Mouse (Mus musculus) adrenal gland, postnatal 14 days (tissue): ENCODE measurements around the gene Gm10401. TPM values are rescaled to one million over a fixed set of nuclear protein-coding genes. Genes with fewer than 3 reads are reported as not detected.
"Not testable (repeated sequence)": the region's sequence is repeated elsewhere in the genome, so short reads cannot be mapped to it uniquely, and the experiment has no call there.

ENCODE experiments used
- DNase-seq: peaks from one replicate; pipeline ENCODE4 v3.0.0; 2021; ENCODE audit warnings: mixed read lengths
- total RNA-seq: library from RNA; stranded (reverse); gene quantifications from 2 replicates; pipeline ENCODE4 v1.2.3, GENCODE M21; 2021

Gene Gm10401
- total RNA-seq, 1 experiment from 2014 or later, result not detected

DNA sequence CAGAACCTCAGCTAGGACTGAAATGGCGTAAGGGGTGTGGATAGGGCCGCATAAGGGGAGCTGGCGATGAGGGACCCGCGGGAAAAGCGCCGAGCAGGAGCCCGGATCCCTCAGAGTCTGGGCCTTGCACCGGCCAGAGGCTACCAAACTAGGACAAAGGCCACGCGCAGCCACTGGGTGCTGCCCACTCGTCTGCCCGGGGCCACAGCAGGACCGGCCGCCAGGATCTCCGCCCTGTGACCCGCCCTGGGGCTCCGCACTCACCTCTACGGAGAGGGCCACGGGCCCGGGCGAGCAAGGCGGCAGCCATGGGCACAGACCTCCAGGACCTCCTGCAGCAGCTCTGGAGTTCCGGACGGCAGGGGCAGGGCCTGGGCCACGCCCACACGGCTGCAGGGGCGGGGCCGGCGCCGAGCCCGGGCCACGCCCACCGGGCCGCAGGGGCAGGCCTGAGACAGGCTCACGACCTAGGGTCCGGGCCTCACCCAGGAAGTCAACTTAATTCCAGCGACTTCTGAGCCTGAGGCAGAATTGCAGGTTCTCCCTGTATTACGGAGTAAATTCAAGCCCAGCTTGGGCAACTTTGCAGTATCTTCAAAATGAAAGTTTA is 21.0 kb upstream of the Gm10401 start, which contains the start of gene Acads:
Acads (minus strand) TSS at position 386 of the 610 bp plus-strand sequence.
- DNase-seq, result peak; percentile 93

DNA sequence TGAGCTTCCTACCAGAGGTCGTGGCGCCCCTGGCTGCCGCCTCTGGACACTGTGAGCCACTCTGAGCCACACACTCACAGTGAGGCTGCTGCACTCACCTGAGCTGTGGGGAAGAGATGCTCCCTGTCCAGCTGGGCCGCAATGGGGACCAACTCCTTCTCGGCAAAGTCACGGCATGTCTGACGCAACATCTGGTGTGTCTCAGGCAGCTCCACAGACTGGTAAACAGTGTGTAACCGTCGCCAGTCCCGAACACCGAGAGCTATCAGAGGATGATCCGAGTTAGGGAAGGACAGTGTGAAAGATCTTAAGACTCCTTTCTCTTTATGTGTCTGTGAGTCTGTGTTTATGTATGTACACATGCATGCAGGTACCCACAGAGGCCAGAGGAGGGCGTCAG is 19.4 kb upstream of the Gm10401 start:
- no peak for DNase-seq

DNA sequence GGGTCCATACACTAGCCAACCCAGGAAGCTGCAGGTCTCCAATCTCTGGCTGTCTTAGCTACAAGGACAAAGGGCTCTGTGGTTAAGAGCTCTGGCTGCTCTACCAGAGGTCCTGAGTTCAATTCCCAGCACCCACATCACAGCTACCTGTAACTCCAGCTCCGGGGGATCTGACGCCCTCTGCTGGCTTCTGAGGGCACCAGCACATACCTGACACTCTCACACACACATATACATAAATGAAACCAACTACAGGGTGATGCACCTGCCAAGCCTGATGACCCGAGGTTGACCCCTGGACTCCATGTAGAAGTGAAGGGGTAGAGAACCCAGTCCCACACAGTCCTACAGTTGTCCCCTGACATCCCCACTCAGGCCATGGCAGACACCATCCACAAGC is 18.3 kb upstream of the Gm10401 start:
- DNase-seq, result no peak

DNA sequence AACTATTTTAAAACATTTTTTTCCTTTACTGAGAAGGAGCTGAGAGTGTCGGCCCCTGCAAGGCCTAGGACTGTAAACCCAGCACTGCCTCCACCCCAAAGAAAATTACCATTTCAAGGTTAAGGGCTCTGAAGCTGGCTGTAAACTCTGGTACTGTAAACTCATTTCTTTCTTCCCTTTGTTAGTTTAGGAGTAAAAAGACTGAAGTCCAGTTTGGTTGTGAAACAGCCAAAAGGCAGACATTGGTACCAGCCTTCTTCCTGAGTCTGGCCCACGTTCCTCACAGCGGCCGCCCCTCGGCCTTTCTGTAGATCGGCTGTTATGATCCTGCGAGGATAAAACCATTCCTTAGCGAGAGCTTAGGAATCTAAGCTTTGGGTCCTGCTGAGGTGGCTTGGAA is 16.4 kb upstream of the Gm10401 start:
- no peak for DNase-seq

DNA sequence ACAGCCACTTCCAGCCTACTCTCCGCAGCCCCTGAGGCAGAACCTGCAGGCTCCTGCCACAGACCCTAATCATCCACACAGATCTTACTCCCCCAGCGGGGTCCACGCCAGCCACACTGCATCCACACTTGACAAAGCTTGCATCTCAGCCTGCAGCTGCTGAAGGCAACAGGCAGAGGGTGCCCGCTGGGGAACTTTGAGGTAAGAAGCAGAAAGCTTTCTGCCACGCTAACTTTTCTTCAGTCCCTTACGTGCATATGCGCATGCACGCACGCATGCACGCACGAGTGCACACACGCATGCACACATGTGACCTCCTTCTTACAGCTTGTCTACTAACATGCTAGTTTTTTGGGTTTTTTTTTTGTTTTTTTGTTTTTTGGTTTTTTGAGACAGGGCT is 15.1 kb upstream of the Gm10401 start:
- no peak for DNase-seq

DNA sequence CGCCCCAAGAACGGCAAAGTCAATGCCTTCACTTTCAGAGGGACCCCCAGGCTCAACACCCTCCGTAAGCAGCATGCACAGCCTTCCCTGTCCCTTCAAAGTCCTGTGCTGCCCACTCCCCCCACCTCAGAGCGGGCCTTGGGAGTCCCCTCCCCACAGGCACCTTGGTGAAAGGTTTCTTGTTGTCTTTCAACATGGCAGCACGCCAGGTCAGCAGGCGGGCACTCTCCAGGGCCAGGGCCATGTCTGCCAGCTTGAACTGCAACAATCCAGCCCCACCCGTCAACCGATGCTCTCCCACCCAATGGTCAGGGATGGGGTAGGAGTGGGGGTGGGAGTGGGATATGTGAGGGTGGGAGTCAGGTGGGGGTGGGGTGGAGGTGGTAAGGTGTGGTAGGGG is 13.1 kb upstream of the Gm10401 start:
- peak; percentile 70 for DNase-seq

DNA sequence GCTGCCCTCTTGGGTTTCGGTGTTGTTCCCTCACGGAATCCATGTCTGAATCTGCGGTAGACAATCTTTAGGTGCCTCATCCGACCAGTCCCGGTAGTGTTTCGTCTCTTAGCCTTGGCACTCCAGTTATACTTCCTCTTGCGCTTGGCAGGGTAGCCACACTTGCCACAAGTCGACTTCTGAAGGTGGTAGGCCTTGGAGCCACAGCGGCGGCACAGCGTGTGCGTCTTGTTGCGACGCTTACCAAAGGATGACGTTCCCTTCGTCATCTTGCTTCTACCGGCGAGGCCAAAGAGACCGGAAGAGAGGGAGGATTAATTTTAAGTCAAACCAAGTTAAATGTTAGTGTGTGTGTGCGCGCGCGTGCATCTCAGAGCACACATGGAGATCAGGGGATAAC is 5.2 kb upstream of the Gm10401 start:
- not testable (repeated sequence) for DNase-seq

DNA sequence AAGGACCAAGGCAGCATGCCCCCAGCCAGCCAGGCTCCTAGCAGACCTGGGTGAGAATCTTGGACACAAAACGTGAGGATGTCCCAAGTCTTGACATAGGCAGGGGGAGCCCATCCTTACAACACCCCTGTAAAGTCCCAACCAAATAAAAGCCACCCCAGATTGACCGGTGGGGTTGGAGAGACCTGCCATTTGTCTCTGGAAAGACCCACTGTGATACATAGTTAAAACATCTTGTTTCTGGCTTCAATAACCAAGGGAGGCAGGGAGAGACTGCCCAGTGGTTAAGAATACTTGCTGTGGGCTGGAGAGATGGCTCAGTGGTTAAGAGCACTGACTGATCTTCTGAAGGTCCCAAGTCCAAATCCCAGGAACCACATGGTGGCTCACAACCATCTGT is 4.1 kb upstream of the Gm10401 start:
- DNase-seq, result no peak

DNA sequence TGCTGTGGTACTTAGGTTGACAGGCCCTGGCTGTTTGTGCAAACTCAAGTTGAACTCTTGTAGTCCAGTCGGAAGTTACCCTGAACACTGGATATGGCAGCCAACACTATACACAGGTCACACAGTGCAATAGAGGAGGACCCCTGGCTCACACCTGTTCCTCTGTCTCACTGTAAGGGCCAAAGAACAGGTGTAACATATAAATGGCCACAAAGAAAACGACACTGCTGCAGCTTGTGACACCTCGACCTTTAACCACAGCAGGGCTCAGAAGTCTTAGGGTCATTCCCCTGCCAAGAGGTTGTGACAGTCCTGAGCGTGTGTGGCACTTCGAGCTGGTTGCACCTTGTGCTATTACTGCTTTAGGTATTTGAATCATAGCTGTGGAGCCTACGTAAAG is 2.4 kb upstream of the Gm10401 start:
- DNase-seq, result no peak

DNA sequence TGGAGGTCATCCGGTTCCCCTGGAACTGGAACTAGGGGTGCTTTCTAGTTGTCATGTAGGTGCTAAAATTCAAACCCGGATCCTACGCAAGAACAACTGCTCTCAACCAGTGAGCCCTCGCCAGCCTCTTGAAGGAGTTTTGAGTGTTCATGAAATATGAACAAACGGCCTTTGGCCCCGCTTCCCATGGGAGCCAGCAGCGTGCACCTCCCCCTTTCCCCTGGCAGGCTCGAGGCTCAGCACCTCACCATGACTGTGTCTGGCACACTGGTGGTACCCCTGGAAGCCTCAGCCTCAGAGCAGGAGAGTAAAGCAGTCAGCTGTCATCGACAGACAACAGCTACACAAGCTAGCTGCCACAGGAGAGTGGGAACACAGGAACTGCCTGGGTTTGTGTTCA is 1.9 kb upstream of the Gm10401 start:
- peak; percentile 81 for DNase-seq

DNA sequence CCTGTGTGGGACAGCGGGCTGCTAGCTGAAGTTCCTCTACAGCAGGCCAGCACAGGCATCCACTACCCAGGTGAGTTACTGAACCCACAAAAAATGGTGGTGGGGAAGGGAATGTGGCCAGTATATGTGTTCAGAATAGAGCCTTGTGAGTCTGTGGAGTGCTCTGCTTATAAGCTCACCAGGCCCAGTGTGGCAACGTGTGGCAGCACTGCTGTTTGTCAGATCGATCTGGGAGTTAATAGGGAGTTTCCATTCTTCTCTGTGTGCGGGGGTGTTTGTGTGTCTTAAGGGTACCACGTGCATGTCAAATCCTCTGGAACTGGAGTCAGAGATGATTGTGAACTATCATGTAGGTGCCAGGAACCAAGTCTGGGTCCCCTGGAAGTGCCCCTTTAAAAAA is 1.4 kb upstream of the Gm10401 start:
- no peak for DNase-seq

DNA sequence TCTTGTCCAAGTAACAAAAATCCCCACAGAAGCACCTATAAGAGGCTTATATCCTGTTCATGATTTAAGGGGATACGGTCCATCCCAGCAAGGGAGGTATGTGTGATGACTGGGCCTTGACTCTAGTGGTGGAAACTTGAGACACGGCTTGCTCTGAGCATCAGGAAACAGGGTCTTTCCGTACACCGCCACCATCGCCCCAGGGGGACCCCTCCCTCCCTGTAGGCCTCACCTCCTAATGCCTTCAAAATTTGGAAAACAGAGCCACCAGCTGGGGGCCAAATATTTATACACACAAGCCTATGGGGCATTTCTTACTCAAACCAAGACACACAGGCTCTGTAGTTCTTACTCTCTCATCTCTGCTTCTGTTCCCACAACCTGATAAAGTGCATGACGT is 6.3 kb downstream of the Gm10401 start:
- no peak for DNase-seq

DNA sequence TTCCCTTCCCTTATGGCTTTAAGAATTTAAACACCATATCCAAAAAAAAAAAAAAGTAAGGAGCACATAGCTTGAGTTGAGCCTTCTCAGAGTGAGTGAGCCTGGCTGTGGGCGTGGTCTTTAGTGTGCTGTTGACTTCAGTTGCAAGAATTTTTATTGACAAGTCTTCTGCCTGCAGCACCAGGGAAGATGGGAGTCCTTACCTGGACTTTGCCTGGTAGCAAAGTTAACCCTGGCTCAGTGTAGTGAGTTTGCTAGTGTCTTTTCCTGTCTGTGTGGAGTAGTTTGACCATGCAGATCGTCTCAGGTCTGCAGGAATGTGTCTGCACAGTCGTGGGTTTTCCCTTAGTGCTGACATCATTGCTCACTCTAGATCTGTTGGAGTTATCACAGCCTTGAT is 7.1 kb downstream of the Gm10401 start:
- no peak for DNase-seq

DNA sequence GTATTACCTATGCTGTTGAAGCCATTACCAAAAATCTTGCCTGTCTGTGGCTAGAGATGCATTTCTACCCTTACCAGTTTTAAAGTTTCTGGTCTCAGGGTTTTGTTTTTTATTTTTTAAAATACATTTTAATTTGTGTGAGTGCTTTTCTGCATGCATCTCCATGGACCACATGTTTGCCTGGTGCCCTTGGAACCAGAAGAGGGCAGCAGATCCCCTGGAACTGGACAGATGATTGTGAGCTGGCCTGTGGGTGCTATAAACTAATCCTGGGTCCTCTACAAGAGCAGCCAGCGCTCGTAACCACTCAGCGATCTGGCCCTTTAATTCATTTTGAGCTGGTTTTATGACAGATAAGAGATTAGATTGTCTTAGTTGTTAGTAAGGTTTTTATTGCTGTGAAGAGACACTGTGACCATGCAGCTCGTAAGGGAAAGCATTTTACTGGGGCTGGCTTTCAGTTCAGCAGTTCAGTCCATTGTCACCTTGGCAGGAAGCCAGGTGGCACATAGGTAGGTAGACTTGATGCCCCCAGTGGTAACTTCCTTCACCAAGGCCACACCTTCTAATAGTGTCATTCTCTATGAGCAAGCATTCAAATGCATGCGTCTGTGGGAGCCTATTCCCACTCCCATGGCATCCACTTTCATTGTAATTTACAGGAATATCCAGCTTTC is 8.4 kb downstream of the Gm10401 start:
- DNase-seq, result no peak

DNA sequence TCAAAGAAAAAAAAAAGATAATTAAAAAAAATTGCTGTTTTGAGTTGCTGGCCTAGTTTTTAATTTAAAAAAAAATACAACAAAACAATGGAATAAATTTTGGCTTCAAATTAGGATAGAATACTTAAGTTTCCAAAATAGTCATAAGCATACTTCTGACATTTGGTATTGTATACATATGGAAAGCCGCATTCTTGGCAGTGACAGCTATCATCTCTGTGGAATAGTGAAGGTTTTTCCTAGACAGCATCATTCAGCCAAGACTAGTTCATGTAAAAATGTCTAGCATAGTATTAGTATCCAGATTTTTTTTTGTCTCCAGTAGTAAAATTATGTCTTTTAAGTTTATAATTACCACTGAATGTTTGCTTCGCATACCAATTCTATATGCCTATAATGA is 12.4 kb downstream of the Gm10401 start:
- no peak for DNase-seq

DNA sequence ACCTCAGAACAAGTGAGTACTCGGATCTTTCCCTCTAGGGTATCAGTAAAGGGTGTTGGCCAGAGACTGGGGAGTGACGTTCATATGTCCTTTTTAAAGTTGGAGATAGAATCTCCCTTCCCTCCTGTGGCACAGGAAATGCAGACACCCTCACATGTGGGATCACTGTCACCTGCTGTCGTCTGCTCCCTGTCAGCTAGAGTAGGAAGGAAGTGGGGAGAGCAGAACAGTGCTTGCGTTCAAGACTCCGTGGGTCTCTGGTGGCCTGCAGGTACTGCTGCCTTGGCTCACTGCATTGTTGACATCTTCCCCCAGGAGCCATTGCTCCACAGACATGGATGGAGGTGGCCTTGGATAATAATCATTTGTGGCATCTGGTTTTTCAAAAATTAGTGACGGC is 14.6 kb downstream of the Gm10401 start:
- no peak for DNase-seq

DNA sequence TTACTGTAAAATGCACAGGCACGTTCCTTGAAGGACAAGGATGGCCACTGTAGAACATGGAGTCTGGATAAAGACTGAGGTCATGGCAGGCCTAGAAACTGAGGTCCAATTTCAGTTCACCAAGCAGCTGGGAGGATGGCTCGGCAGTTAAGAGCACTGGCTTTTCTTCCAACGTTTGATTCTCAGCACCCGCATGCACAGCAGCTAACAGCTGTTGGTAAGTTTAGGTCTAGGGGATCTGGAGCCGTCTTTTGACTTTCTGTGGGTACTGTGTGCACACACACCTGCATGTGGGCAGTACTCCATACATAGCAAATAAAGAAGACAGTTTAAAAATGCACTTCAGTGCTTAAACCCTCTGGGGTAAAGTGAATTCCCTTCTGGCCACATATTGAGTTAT is 16.5 kb downstream of the Gm10401 start:
- no peak for DNase-seq

DNA sequence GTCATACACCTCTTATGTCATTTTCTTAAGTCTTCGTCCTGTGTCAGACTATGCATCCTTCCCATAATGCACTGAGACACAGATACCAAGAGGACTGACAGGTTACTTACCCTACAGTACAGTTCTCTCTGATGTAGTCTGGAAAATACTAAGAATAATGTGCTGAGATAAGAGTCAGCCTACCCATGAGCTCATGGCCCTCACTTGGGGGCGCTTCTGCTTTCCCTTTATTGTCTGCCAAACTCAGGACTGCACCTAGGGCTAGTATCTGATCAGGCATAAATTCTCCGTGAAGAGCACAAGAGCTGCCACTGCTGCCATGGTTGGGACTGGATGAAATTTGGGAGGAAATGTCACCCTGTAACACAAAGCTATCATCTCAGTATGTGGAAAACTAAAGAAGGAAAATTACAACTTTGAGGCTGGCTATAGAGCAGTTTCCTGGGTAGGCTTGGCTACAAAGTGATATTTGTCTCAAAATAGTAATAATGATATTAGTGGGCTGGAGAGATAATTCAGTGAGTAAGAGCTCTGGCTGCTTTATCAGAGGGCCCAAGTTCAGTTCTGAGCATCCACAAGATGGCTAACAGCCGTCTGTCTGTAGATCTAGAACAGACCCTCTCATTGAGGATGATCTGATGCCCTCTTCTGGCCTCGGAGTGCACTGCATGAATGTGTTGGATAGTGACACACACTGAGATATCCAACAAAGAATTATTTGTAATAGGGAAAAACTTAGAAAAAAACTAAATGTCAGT is 21.8 kb downstream of the Gm10401 start:
- DNase-seq, result peak; percentile 83

DNA sequence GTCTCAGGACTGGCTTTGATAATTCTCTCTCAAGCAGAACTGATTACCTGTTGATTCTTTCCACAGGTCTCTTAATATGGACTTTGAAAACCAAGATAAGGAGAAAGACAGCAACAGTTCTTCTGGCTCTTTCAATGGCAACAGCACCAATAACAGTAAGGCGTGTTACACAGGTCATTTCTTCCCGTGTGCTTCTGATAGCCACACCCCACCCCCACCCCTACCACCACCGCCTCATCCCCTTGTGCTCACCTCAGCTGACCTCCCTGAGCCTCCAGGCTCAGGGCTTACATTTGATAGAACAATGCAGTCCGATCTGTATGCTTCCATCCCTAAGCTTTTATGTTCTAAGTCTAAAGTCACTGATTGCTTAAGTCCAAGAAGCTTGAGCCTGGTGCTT is 23.3 kb downstream of the Gm10401 start:
- DNase-seq, result no peak

DNA sequence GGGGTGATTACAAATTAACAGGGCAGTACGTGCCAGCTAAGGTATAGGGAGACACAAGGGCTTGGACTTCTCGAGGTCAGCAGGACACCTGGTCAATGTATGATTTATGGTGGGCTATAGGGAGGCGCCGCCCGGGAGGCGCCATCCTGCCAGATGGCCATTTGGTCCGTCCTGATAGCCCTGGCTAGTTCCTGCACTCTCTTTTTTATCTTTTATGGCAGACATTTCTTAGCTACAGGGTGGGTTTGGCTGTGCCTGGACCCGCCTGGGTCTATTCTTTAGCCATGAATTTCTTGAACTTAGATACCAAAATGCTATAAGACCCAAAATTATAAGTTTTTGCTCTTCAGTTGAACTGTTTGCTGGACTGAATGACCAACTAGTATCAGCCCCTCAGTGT is 24.8 kb downstream of the Gm10401 start:
- not testable (repeated sequence) for DNase-seq

DNA sequence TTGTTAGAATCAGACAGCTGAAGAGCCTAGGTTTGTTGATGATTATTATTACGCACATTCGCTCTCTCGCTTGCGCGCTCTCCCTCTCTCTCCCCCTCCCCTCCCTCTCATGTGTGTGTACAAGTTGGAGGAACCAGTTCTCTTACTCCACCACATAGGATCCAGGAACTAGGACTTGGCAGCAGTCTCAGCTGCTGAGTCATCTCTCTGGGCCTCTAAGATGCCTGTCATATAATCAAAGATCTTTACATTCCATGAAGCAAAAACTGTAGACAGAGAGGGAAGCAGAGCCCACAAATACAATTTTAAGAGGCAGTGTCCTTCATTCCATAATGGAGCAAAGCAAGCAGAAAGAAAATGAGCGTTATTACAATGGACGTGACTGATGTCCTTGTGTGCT is 26.0 kb downstream of the Gm10401 start:
- peak; percentile 25 for DNase-seq

DNA sequence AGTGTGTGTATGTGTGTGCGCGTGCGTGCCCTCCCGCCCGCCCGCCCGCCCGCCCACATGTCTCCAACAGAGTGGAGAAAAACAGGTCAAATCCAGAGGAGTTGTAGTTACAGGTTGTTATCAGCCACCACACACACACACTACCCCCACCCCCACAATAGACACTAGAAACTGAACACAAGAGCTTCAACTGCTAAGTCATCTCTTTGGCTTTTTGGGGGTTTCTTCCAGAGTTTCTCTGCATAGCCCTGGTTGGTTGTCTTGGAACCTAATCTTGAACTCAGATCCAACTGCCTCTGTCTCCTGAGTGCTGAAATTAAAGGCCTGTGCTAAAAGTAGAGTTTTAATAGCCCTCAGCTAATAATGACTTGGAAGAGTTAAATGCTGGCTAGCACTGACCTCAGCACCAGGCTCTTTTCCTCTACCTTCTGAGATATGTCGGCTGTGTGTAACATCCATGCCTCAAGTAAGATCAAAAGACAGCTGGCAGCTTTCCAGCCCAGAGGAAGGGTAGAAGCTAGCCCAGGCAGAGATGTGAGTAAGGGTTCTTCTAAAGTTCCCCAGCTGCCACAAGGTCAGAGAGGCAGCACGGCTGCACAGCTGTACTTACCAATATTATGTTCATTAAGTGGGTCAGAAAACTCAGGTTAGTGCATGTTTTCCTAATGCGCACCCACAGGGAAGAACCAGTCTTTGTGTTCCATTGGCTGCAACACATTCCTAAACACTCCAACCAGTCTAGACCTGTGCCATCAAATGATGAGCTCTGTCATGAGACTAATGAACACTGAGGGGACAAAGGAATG is 26.8 kb downstream of the Gm10401 start:
- DNase-seq, result peak; percentile 62

DNA sequence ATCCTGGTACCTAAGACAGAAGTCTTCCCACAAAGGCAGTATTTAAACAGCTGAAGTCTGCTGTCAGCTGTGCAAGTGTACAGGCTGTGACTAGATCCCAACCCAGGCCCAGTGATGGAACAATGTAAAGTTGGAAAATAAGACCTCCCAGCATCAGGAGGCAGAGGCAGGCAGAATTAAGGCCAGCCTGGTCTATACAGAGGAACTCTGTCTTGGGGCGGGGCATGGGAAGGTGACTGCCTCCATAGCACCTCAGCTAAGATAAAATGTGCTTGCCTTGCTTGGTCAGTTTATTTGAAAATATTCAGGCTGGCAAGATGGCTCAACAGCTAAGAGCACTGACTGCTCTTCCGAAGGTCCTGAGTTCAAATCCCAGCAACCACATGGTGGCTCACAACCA is 27.6 kb downstream of the Gm10401 start:
- no peak for DNase-seq
